ENCODE assay signal across 23 mouse cellular contexts in the genomic region with DNA sequence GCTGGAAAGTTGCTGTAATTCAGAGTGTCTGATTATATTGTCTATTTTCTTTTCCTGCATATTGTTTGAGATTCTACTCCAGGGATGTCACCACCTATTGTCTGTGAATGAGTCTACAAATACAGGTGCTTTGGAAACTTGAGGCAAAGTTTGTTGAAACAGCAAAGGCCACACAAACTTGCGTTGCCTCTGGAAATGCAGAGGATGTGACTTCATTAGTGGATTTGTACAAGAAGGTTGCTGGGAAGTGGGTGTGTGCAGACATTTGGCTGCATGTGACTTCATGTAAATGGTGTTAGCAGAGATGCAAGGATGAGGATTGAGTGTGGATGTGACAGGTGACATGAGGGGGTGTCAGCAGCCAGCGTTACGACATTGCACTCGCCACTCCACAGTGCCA. TPM values are rescaled to one million over a fixed set of nuclear protein-coding genes. Genes with fewer than 3 reads are reported as not detected.
DNase-seq lines count a peak whose midpoint lies in the region; ATAC-seq and TF ChIP-seq lines count a peak whose summit lies in the region.
"Had no signal": no experiment of that assay in that cellular context is flagged by ENCODE, and none has a peak within 500 bp of the region (broad histone marks: within the 10 kb centered on the region; RNA-seq: fewer than 3 reads in every experiment).

No protein-coding gene starts in this region.

- H3K27ac ChIP-seq in gastrocnemius, adult 2 months, result peak overlapping the region; percentile 87
- H3K27ac ChIP-seq in heart, embryonic 15.5 days, result 0 out of 2 replicates have a peak overlapping the region, but pooled peaks have one; percentile 24
- H3K27ac ChIP-seq in midbrain, embryonic 11.5 days (ENCODE audit: low read depth, low read length), result no peak overlapping the region
- no peak overlapping the region for H3K27ac ChIP-seq in midbrain, embryonic 15.5 days
- H3K27ac ChIP-seq in embryonic facial prominence, embryonic 15.5 days (replicated peaks), result peak overlapping the region; percentile 78; the same call in 1 of the 2 replicates
- H3K27ac ChIP-seq: forebrain, embryonic 15.5 days; hindbrain, embryonic 14.5 days; kidney, postnatal 0 days had no signal

- H3K4me2 ChIP-seq in heart, embryonic 15.5 days, result no peak overlapping the region
- H3K4me2 ChIP-seq in midbrain, embryonic 11.5 days, result no peak overlapping the region
- H3K4me2 ChIP-seq in midbrain, embryonic 15.5 days, result no peak overlapping the region
- H3K4me2 ChIP-seq in embryonic facial prominence, embryonic 15.5 days (replicated peaks), result no peak overlapping the region
- H3K4me2 ChIP-seq: forebrain, embryonic 15.5 days; heart, embryonic 13.5 days; hindbrain, embryonic 14.5 days had no signal

- H3K4me1 ChIP-seq in heart, embryonic 15.5 days (replicated peaks), result peaks cover 26% of the 10 kb centered on the region
- H3K4me1 ChIP-seq in midbrain, embryonic 11.5 days (ENCODE audit: control insufficient read depth, insufficient read depth, low read length), result peaks cover 15% of the 10 kb centered on the region
- peaks cover 26% of the 10 kb centered on the region for H3K4me1 ChIP-seq in midbrain, embryonic 15.5 days
- H3K4me1 ChIP-seq in embryonic facial prominence, embryonic 15.5 days, result peaks cover 32% of the 10 kb centered on the region

- H3K36me3 ChIP-seq in heart, embryonic 15.5 days, result no peaks in the 10 kb centered on the region
- H3K36me3 ChIP-seq in midbrain, embryonic 11.5 days (ENCODE audit: control insufficient read depth, insufficient read depth, low read length), result no peaks in the 10 kb centered on the region
- no peaks in the 10 kb centered on the region for H3K36me3 ChIP-seq in midbrain, embryonic 15.5 days (replicated peaks)
- H3K36me3 ChIP-seq in embryonic facial prominence, embryonic 15.5 days, result no peaks in the 10 kb centered on the region
- H3K36me3 ChIP-seq: forebrain, embryonic 15.5 days; heart, embryonic 13.5 days; hindbrain, embryonic 10.5 days had no signal

- H3K27me3 ChIP-seq in heart, embryonic 15.5 days, result peaks cover 28% of the 10 kb centered on the region
- peaks cover 10% of the 10 kb centered on the region; the same call in 1 of the 2 replicates for H3K27me3 ChIP-seq in midbrain, embryonic 11.5 days (ENCODE audit: control insufficient read depth, insufficient read depth, low read length)
- H3K27me3 ChIP-seq in midbrain, embryonic 15.5 days (replicated peaks), result peaks cover 15% of the 10 kb centered on the region; the same call in 1 of the 2 replicates
- peaks cover 10% of the 10 kb centered on the region for H3K27me3 ChIP-seq in embryonic facial prominence, embryonic 15.5 days

- no peak for ATAC-seq in heart, embryonic 15.5 days (replicated peaks; ENCODE audit: insufficient number of reproducible peaks, insufficient read depth, low FRiP score, low read depth)
- ATAC-seq in midbrain, embryonic 11.5 days (ENCODE audit: low FRiP score), result no peak
- ATAC-seq in midbrain, embryonic 15.5 days (replicated peaks), result no peak
- ATAC-seq in embryonic facial prominence, embryonic 15.5 days (ENCODE audit: insufficient number of reproducible peaks, low FRiP score, low TSS enrichment, low read depth), result no peak
- ATAC-seq: activated CD4-positive, CD25-positive, alpha-beta regulatory T cell, adult 4 months; forebrain, embryonic 15.5 days; Patski had no signal

- no peak overlapping the region for H3K9ac ChIP-seq in heart, embryonic 15.5 days
- no peak overlapping the region for H3K9ac ChIP-seq in midbrain, embryonic 11.5 days (ENCODE audit: low read length)
- no peak overlapping the region for H3K9ac ChIP-seq in midbrain, embryonic 15.5 days
- no peak overlapping the region for H3K9ac ChIP-seq in embryonic facial prominence, embryonic 15.5 days
- H3K9ac ChIP-seq: forebrain, embryonic 15.5 days; heart, embryonic 13.5 days; hindbrain, embryonic 14.5 days had no signal

- 57% methylated on average over 4 of the region's 4 CpGs for WGBS in heart, embryonic 15.5 days
- WGBS in midbrain, embryonic 11.5 days, result 65% methylated on average over 4 of the region's 4 CpGs
- 60% methylated on average over 4 of the region's 4 CpGs for WGBS in midbrain, embryonic 15.5 days
- 53% methylated on average over 4 of the region's 4 CpGs for WGBS in embryonic facial prominence, embryonic 15.5 days

- no peak overlapping the region for H3K4me3 ChIP-seq in gastrocnemius, adult 2 months
- H3K4me3 ChIP-seq in heart, embryonic 15.5 days, result no peak overlapping the region
- H3K4me3 ChIP-seq in midbrain, embryonic 11.5 days (ENCODE audit: low read depth, low read length), result no peak overlapping the region
- H3K4me3 ChIP-seq in midbrain, embryonic 15.5 days, result no peak overlapping the region
- no peak overlapping the region for H3K4me3 ChIP-seq in embryonic facial prominence, embryonic 15.5 days (replicated peaks)
- H3K4me3 ChIP-seq: forebrain, embryonic 15.5 days; heart, embryonic 13.5 days; hindbrain, embryonic 10.5 days had no signal

- DNase-seq in gastrocnemius, adult 2 months, result no peak
- no peak for DNase-seq in gastrocnemius, postnatal 14 days
- DNase-seq in heart, postnatal 14 days, result no peak
- DNase-seq in midbrain, embryonic 11.5 days (ENCODE audit: low spot score, missing footprints), result peak; percentile 82
- DNase-seq in gastrocnemius, adult 18-20 months (ENCODE audit: low spot score), result no peak
- DNase-seq: adrenal gland, postnatal 14 days; cerebellum, adult 2 months; cerebellum, postnatal 10 days; gastrocnemius, postnatal 25 days; kidney, adult 11 months; kidney, adult 9 months had no signal

- intact Hi-C loops in gastrocnemius, adult 2 months (cut with DNase I), result no loop called here
- intact Hi-C loops in gastrocnemius, postnatal 14 days (cut with DNase I; ENCODE audit: low total_unique reads), result no loop called here
- intact Hi-C loops in heart, postnatal 14 days (cut with DNase I), result loop anchor here (2.0 kb wide), 1 partner anchor 14 kb away; no protein-coding TSS in a partner anchor

- no peaks in the 10 kb centered on the region for H3K9me3 ChIP-seq in heart, embryonic 15.5 days (replicated peaks)
- H3K9me3 ChIP-seq in midbrain, embryonic 11.5 days (ENCODE audit: control insufficient read depth, low read length), result no peaks in the 10 kb centered on the region
- no peaks in the 10 kb centered on the region for H3K9me3 ChIP-seq in midbrain, embryonic 15.5 days
- H3K9me3 ChIP-seq in embryonic facial prominence, embryonic 15.5 days (replicated peaks), result no peaks in the 10 kb centered on the region
- H3K9me3 ChIP-seq: forebrain, embryonic 15.5 days; heart, embryonic 13.5 days; hindbrain, embryonic 10.5 days had no signal

- TF ChIP-seq CTCF in gastrocnemius, adult 2 months (IDR thresholded peaks at IDR 0.05), result no peak

RNA-seq across cellular contexts. Expression of gene Kcna5, which starts 1.7 kb away (rescaled TPM):
- 10 to 100 TPM in 1 of 2 experiments, 1 to 10 TPM in 1; 3.8 to 10.3 TPM for total RNA-seq in gastrocnemius, adult 2 months (2021)
- 10 to 100 TPM in 1 of 2 experiments, 1 to 10 TPM in 1; 2.8 to 11.2 TPM for total RNA-seq in gastrocnemius, postnatal 14 days (2021)
- 7.4 and 7.5 TPM in 2 replicates for polyA plus RNA-seq in heart, embryonic 15.5 days (2015; fragmentation: Nextera tagmentation; extraction: Ambion mirVana)
- 10 to 100 TPM; 31.5 to 31.8 TPM for total RNA-seq in heart, postnatal 14 days (2021)
- polyA plus RNA-seq in midbrain, embryonic 11.5 days (2014; fragmentation: Nextera tagmentation; extraction: Ambion mirVana), result 3.8 and 4.5 TPM in 2 replicates
- 3.3 and 3.4 TPM in 2 replicates for polyA plus RNA-seq in midbrain, embryonic 15.5 days (2015; fragmentation: Nextera tagmentation; extraction: Ambion mirVana)
- 7.7 and 8.6 TPM in 2 replicates for polyA plus RNA-seq in embryonic facial prominence, embryonic 15.5 days (2015; fragmentation: Nextera tagmentation; extraction: Ambion mirVana)
- total RNA-seq in gastrocnemius, adult 18-20 months (2021), result 1 to 10 TPM; 4.0 to 5.9 TPM
- total RNA-seq: CH12.LX; granulocyte monocyte progenitor cell, adult 5-6 weeks had no signal
- polyA plus RNA-seq: activated CD4-positive, CD25-positive, alpha-beta regulatory T cell, adult 4 months had no signal

Comparison
In these comparisons a context has a peak if more than half of its experiments do, and no peak if none do; other contexts are left out.
1. H3K27ac ChIP-seq: peak in gastrocnemius, adult 2 months (single experiment), heart, embryonic 15.5 days (single experiment) and embryonic facial prominence, embryonic 15.5 days (single experiment); none in midbrain, embryonic 11.5 days (single experiment) and midbrain, embryonic 15.5 days (single experiment).